Mouse (Mus musculus) erythroid progenitor cell, adult 5-6 weeks (primary cell): ENCODE measurements around the gene Amy2a5. TPM values are rescaled to one million over a fixed set of nuclear protein-coding genes. Genes with fewer than 3 reads are reported as not detected.
"Not testable (repeated sequence)": the region's sequence is repeated elsewhere in the genome, so short reads cannot be mapped to it uniquely, and the experiment has no call there.

Source experiments
- ATAC-seq: replicated peaks from 2 replicates; pipeline ENCODE4 v1.8.0; 2016; ENCODE audit warnings: moderate number of reproducible peaks, mild to moderate bottlenecking, moderate TSS enrichment, inconsistent platforms; ENCODE audit not compliant: poor library complexity, low FRiP score, severe bottlenecking
- total RNA-seq, 2 experiments: library from RNA; stranded (forward) in 1 of 2; stranded (reverse) in 1 of 2; fragments of 150-400 nt in 1 of 2; fragments of 186-747, 209-891 nt in 1 of 2; gene quantifications; 2 replicates each; pipeline versions ENCODE4 v1.2.3 to v1.2.4; 2015 to 2017; ENCODE audit warnings: low replicate concordance in 2 of 2

The Amy2a5 gene
- total RNA-seq (2015; ENCODE audit: low replicate concordance), result not detected in 2 replicates
- not detected in 2 replicates for total RNA-seq (2017; ENCODE audit: low replicate concordance)

- ATAC-seq, result not testable (repeated sequence)
These were observed at the start of gene Amy2a5 for GRCm38 (mm10) chr3:113258737-113259136. Gene Amy2a5, minus strand, starts transcription at chr3:113258837.

GRCm38 (mm10) chr3:113291349-113291748 is 32.7 kb upstream of the Amy2a5 start, which contains the start of gene Amy2a4:
Gene Amy2a4, minus strand, starts transcription at chr3:113291449.
- ATAC-seq, result not testable (repeated sequence)

- not testable (repeated sequence) for ATAC-seq
These were observed 21.6 kb upstream of the Amy2a5 start for GRCm38 (mm10) chr3:113280285-113280684.

GRCm38 (mm10) chr3:113279586-113279985 is 20.9 kb upstream of the Amy2a5 start:
- ATAC-seq, result not testable (repeated sequence)

GRCm38 (mm10) chr3:113227115-113227514 is 31.5 kb downstream of the Amy2a5 start:
- no peak for ATAC-seq

Other genes with a start within 250 kb of the Amy2a5 start
- gene Amy2a4, start 32.6 kb upstream of the Amy2a5 start, total RNA-seq (2015; ENCODE audit: low replicate concordance), result not detected in 2 replicates
- gene Amy2a4, start 32.6 kb upstream of the Amy2a5 start, total RNA-seq (2017; ENCODE audit: low replicate concordance), result not detected in 2 replicates
- not detected in 2 replicates for gene Amy2a3, start 65.2 kb upstream of the Amy2a5 start, total RNA-seq (2015; ENCODE audit: low replicate concordance)
- gene Amy2a3, start 65.2 kb upstream of the Amy2a5 start, total RNA-seq (2017; ENCODE audit: low replicate concordance), result not detected in 2 replicates
- not detected in 2 replicates for gene Amy2a2, start 97.8 kb upstream of the Amy2a5 start, total RNA-seq (2015; ENCODE audit: low replicate concordance)
- not detected in 2 replicates for gene Amy2a2, start 97.8 kb upstream of the Amy2a5 start, total RNA-seq (2017; ENCODE audit: low replicate concordance)